Mouse (Mus musculus) CH12.LX (cell line): ENCODE results near the gene Cadm1. TPM values are rescaled to one million over a fixed set of nuclear protein-coding genes. Genes with fewer than 3 reads are reported as not detected.

ENCODE experiments used
- DNase-seq: peaks from one replicate; pipeline ENCODE4 v3.0.0-alpha.2; 2013; ENCODE audit errors: extremely low read depth
- H3K27ac ChIP-seq: 2 replicates; pipeline ENCODE4 v1.5.1; 2012; ENCODE audit warnings: low read depth, mild to moderate bottlenecking, control low read depth, moderate library complexity; ENCODE audit not compliant: insufficient read depth
- H3K27me3 ChIP-seq: replicated peaks from 2 replicates; pipeline ENCODE3; 2012; ENCODE audit warnings: inconsistent platforms
- H3K36me3 ChIP-seq, 2 experiments: replicated peaks in 1 of 2; 2 replicates each; pipeline versions ENCODE3 to v1.6.1; 2012; ENCODE audit warnings: inconsistent platforms in 1 of 2, low read length in 1 of 2, mild to moderate bottlenecking in 1 of 2, mixed read lengths in 1 of 2, moderate library complexity in 1 of 2; ENCODE audit not compliant: control insufficient read depth in 1 of 2, insufficient read depth in 1 of 2
- H3K4me1 ChIP-seq, 2 experiments: 2 replicates each; pipeline ENCODE4 v1.6.1; 2012; ENCODE audit warnings: inconsistent platforms in 1 of 2, moderate library complexity in 1 of 2; ENCODE audit not compliant: insufficient read depth in 2 of 2, control insufficient read depth in 1 of 2
- H3K4me2 ChIP-seq: 2 replicates; pipeline ENCODE4 v1.6.1; 2012; ENCODE audit warnings: low read depth, mild to moderate bottlenecking, control low read depth; ENCODE audit not compliant: poor library complexity, insufficient read depth, severe bottlenecking
- H3K4me3 ChIP-seq, 3 experiments: fragments of 150-350 bp in 1 of 3; sonication (generic) in 1 of 3; replicated peaks in 1 of 3; 2 replicates each; pipeline versions ENCODE3 to v1.5.1; 2011 to 2012; ENCODE audit warnings: low read depth in 2 of 3, low read length in 2 of 3, mild to moderate bottlenecking in 2 of 3, moderate library complexity in 2 of 3, control low read depth in 1 of 3, improper control_type of control experiment in 1 of 3, inconsistent platforms in 1 of 3, mixed read lengths in 1 of 3; ENCODE audit not compliant: poor library complexity in 1 of 3
- H3K79me2 ChIP-seq: replicated peaks from 2 replicates; pipeline ENCODE4 v1.6.1; 2012; ENCODE audit warnings: mild to moderate bottlenecking, moderate library complexity; ENCODE audit not compliant: control insufficient read depth, poor library complexity, insufficient read depth, severe bottlenecking; ENCODE audit errors: extremely low read depth
- H3K9ac ChIP-seq: 2 replicates; pipeline ENCODE4 v1.6.1; 2012; ENCODE audit warnings: low read depth, mild to moderate bottlenecking, control low read depth, moderate library complexity; ENCODE audit not compliant: insufficient read depth
- H3K9me3 ChIP-seq: replicated peaks from 2 replicates; pipeline ENCODE3; 2012; ENCODE audit warnings: low read length, inconsistent platforms, mixed read lengths
- BHLHE40 ChIP-seq: IDR thresholded peaks from 2 replicates; pipeline ENCODE4 v1.6.1; 2011; ENCODE audit warnings: mild to moderate bottlenecking, low read depth, low read length, improper control_type of control experiment
- CHD1 ChIP-seq: IDR thresholded peaks from 2 replicates; pipeline ENCODE4 v1.6.1; 2012; ENCODE audit warnings: low read depth, low read length, improper control_type of control experiment, inconsistent platforms
- CHD2 ChIP-seq: IDR thresholded peaks from 2 replicates; pipeline ENCODE4 v1.6.1; 2011; ENCODE audit warnings: low read length, improper control_type of control experiment
- CTCF ChIP-seq, 2 experiments: IDR thresholded peaks in 1 of 2; conservative IDR thresholded peaks in 1 of 2; 2 replicates each; pipeline ENCODE4 v1.5.1; 2011 to 2012; ENCODE audit warnings: low read depth in 2 of 2, low read length in 2 of 2, improper control_type of control experiment in 1 of 2, inconsistent platforms in 1 of 2, mild to moderate bottlenecking in 1 of 2, moderate library complexity in 1 of 2
- E2F4 ChIP-seq: IDR thresholded peaks from 2 replicates; pipeline ENCODE4 v1.6.1; 2011; ENCODE audit warnings: low read depth, low read length, improper control_type of control experiment; ENCODE audit not compliant: insufficient replicate concordance
- ELF1 ChIP-seq: IDR thresholded peaks from 2 replicates; pipeline ENCODE4 v1.6.1; 2014; ENCODE audit warnings: low read depth, mild to moderate bottlenecking, inconsistent platforms, low read length, improper control_type of control experiment
- ETS1 ChIP-seq: conservative IDR thresholded peaks from 2 replicates; pipeline ENCODE4 v1.6.1; 2012; ENCODE audit warnings: low read depth, mild to moderate bottlenecking, inconsistent platforms, low read length, improper control_type of control experiment, moderate library complexity
- GABPA ChIP-seq: IDR thresholded peaks from 2 replicates; pipeline ENCODE4 v1.6.1; 2012; ENCODE audit warnings: low read depth, low read length, improper control_type of control experiment, inconsistent platforms; ENCODE audit not compliant: insufficient replicate concordance
- JUND ChIP-seq: conservative IDR thresholded peaks from 2 replicates; pipeline ENCODE4 v1.6.1; 2011; ENCODE audit warnings: low read depth, low read length, improper control_type of control experiment
- KAT2A ChIP-seq: IDR thresholded peaks from 2 replicates; pipeline ENCODE4 v1.6.1; 2012; ENCODE audit warnings: low read length, improper control_type of control experiment, inconsistent platforms; ENCODE audit not compliant: insufficient replicate concordance
- MEF2A ChIP-seq: IDR thresholded peaks from 2 replicates; pipeline ENCODE4 v1.6.1; 2014; ENCODE audit warnings: low read depth, mild to moderate bottlenecking, inconsistent platforms, low read length, improper control_type of control experiment, borderline replicate concordance
- MXI1 ChIP-seq: IDR thresholded peaks from 2 replicates; pipeline ENCODE4 v1.6.1; 2011; ENCODE audit warnings: mild to moderate bottlenecking, low read depth, low read length, improper control_type of control experiment
- MYC ChIP-seq: IDR thresholded peaks from 2 replicates; pipeline ENCODE4 v1.6.1; 2011; ENCODE audit warnings: low read depth, mild to moderate bottlenecking, improper control_type of control experiment, low read length
- NELFE ChIP-seq: IDR thresholded peaks from 2 replicates; pipeline ENCODE4 v1.6.1; 2011; ENCODE audit warnings: low read depth, low read length, improper control_type of control experiment
- NRF1 ChIP-seq: IDR thresholded peaks from 2 replicates; pipeline ENCODE4 v1.6.1; 2014; ENCODE audit warnings: low read depth, mild to moderate bottlenecking, inconsistent platforms, low read length, improper control_type of control experiment, moderate library complexity
- PAX5 ChIP-seq: IDR thresholded peaks from 2 replicates; pipeline ENCODE4 v1.6.1; 2012; ENCODE audit warnings: low read length, inconsistent platforms, mixed read lengths
- RCOR1 ChIP-seq: conservative IDR thresholded peaks from 2 replicates; pipeline ENCODE4 v1.6.1; 2012; ENCODE audit warnings: low read depth, mild to moderate bottlenecking, inconsistent platforms, low read length, improper control_type of control experiment
- SIN3A ChIP-seq: IDR thresholded peaks from 2 replicates; pipeline ENCODE4 v1.6.1; 2012; ENCODE audit warnings: low read length, improper control_type of control experiment, inconsistent platforms
- TBP ChIP-seq: conservative IDR thresholded peaks from 2 replicates; pipeline ENCODE4 v1.6.1; 2011; ENCODE audit warnings: low read depth, low read length, improper control_type of control experiment
- UBTF ChIP-seq: IDR thresholded peaks from 2 replicates; pipeline ENCODE4 v1.6.1; 2012; ENCODE audit warnings: low read depth, mild to moderate bottlenecking, inconsistent platforms, low read length, improper control_type of control experiment, moderate library complexity
- ZNF384 ChIP-seq: IDR thresholded peaks from 2 replicates; pipeline ENCODE4 v1.6.1; 2012; ENCODE audit warnings: low read depth, low read length, improper control_type of control experiment, inconsistent platforms
- dilution Hi-C: fragments of 300-500 bp; cut with MboI; formaldehyde crosslinking; loops from 2 replicates; pipeline ENCODE4 v1.14.3; 2020; ENCODE audit warnings: low sequenced_read_pairs; ENCODE audit not compliant: extremely low pct_unique_long_range_greater_than_20kb, extremely low pct_ligation_motif_present
- in situ Hi-C: fragments of 300-500 bp; cut with MboI; formaldehyde crosslinking; loops from 3 replicates; pipeline ENCODE4 v1.14.3; 2019; ENCODE audit warnings: low sequenced_read_pairs, low pct_ligation_motif_present, low pct_unique_long_range_greater_than_20kb, mixed read lengths
- polyA plus RNA-seq: library from polyadenylated mRNA; unstranded; fragments of >175 nt; gene quantifications from 2 replicates; pipeline ENCODE4 v1.2.1, GENCODE M21; 2012; ENCODE audit warnings: low read depth; ENCODE audit not compliant: insufficient read length
- total RNA-seq, 2 experiments: library from RNA; depleted of rRNA; stranded (reverse); fragments of 300-350 nt in 1 of 2; fragments of >200 nt in 1 of 2; gene quantifications; 2 replicates each; pipeline ENCODE4 v1.2.3; 2012 to 2014

Gene Cadm1
- total and polyA plus RNA-seq, 3 experiments = not detected

GRCm38 (mm10) chr9:47861783-47862182 lies 331.8 kb downstream of the Cadm1 start:
- Histone ChIP-seq H3K4me1 (no peaks in the 10 kb centered on the region), H3K4me3 (no peak overlapping the region), H3K9ac (no peak overlapping the region), H3K27ac (no peak overlapping the region), H3K36me3 (no peaks in the 10 kb centered on the region), H3K79me2 (no peaks in the 10 kb centered on the region), H3K9me3 (peaks cover 55% of the 10 kb centered on the region), H3K27me3 (no peaks in the 10 kb centered on the region), H3K4me2 (no peak overlapping the region)
- DNase-seq = no peak
- no peak for TF ChIP-seq MYC
- no peak for TF ChIP-seq RCOR1
- TF ChIP-seq E2F4 = no peak
- no peak for TF ChIP-seq UBTF
- no peak for TF ChIP-seq TBP
- TF ChIP-seq CHD2 = no peak
- no peak for TF ChIP-seq MXI1
- no peak for TF ChIP-seq ELF1
- no peak for TF ChIP-seq ZNF384
- no peak for TF ChIP-seq MEF2A
- no peak for TF ChIP-seq GABPA
- no peak for TF ChIP-seq BHLHE40
- TF ChIP-seq CTCF (conservative IDR thresholded peaks at IDR 0.05 in 1 of 2, IDR thresholded peaks at IDR 0.05 in 1 of 2; ENCODE audit: low read depth in 2 of 2, low read length in 2 of 2) = no peak
- no peak for TF ChIP-seq PAX5
- no peak for TF ChIP-seq ETS1
- TF ChIP-seq NRF1 = no peak
- no peak for TF ChIP-seq NELFE
- no peak for TF ChIP-seq SIN3A
- TF ChIP-seq JUND = no peak
- dilution Hi-C loops = no loop called here
- in situ Hi-C loops = no loop called here

GRCm38 (mm10) chr9:47866001-47866400 lies 336.0 kb downstream of the Cadm1 start:
- Histone ChIP-seq H3K9me3 (peaks cover 57% of the 10 kb centered on the region), H3K79me2 (no peaks in the 10 kb centered on the region), H3K4me1 (no peaks in the 10 kb centered on the region), H3K27me3 (no peaks in the 10 kb centered on the region), H3K36me3 (no peaks in the 10 kb centered on the region), H3K9ac (no peak overlapping the region), H3K4me3 (no peak overlapping the region), H3K27ac (no peak overlapping the region), H3K4me2 (no peak overlapping the region)
- dilution Hi-C loops (no loop called here), in situ Hi-C loops (no loop called here)
- no peak for TF ChIP-seq KAT2A
- no peak for TF ChIP-seq CHD1
- no peak for TF ChIP-seq E2F4
- DNase-seq = no peak
